Mouse (Mus musculus) CH12.LX (cell line): ENCODE data around the gene Adra2c. TPM values are rescaled to one million over a fixed set of nuclear protein-coding genes. Genes with fewer than 3 reads are reported as not detected.

Experiments used
- DNase-seq: peaks from one replicate; pipeline ENCODE4 v3.0.0-alpha.2; 2013; ENCODE audit errors: extremely low read depth
- H3K27ac ChIP-seq: 2 replicates; pipeline ENCODE4 v1.5.1; 2012; ENCODE audit warnings: low read depth, mild to moderate bottlenecking, control low read depth, moderate library complexity; ENCODE audit not compliant: insufficient read depth
- H3K27me3 ChIP-seq: replicated peaks from 2 replicates; pipeline ENCODE3; 2012; ENCODE audit warnings: inconsistent platforms
- H3K36me3 ChIP-seq, 2 experiments: replicated peaks in 1 of 2; 2 replicates each; pipeline versions ENCODE3 to v1.6.1; 2012; ENCODE audit warnings: inconsistent platforms in 1 of 2, low read length in 1 of 2, mild to moderate bottlenecking in 1 of 2, mixed read lengths in 1 of 2, moderate library complexity in 1 of 2; ENCODE audit not compliant: control insufficient read depth in 1 of 2, insufficient read depth in 1 of 2
- H3K4me1 ChIP-seq, 2 experiments: 2 replicates each; pipeline ENCODE4 v1.6.1; 2012; ENCODE audit warnings: inconsistent platforms in 1 of 2, moderate library complexity in 1 of 2; ENCODE audit not compliant: insufficient read depth in 2 of 2, control insufficient read depth in 1 of 2
- H3K4me2 ChIP-seq: 2 replicates; pipeline ENCODE4 v1.6.1; 2012; ENCODE audit warnings: low read depth, mild to moderate bottlenecking, control low read depth; ENCODE audit not compliant: poor library complexity, insufficient read depth, severe bottlenecking
- H3K4me3 ChIP-seq, 3 experiments: fragments of 150-350 bp in 1 of 3; sonication (generic) in 1 of 3; replicated peaks in 1 of 3; 2 replicates each; pipeline versions ENCODE3 to v1.5.1; 2011 to 2012; ENCODE audit warnings: low read depth in 2 of 3, low read length in 2 of 3, mild to moderate bottlenecking in 2 of 3, moderate library complexity in 2 of 3, control low read depth in 1 of 3, improper control_type of control experiment in 1 of 3, inconsistent platforms in 1 of 3, mixed read lengths in 1 of 3; ENCODE audit not compliant: poor library complexity in 1 of 3
- H3K79me2 ChIP-seq: replicated peaks from 2 replicates; pipeline ENCODE4 v1.6.1; 2012; ENCODE audit warnings: mild to moderate bottlenecking, moderate library complexity; ENCODE audit not compliant: control insufficient read depth, poor library complexity, insufficient read depth, severe bottlenecking; ENCODE audit errors: extremely low read depth
- H3K9ac ChIP-seq: 2 replicates; pipeline ENCODE4 v1.6.1; 2012; ENCODE audit warnings: low read depth, mild to moderate bottlenecking, control low read depth, moderate library complexity; ENCODE audit not compliant: insufficient read depth
- H3K9me3 ChIP-seq: replicated peaks from 2 replicates; pipeline ENCODE3; 2012; ENCODE audit warnings: low read length, inconsistent platforms, mixed read lengths
- CHD1 ChIP-seq: IDR thresholded peaks from 2 replicates; pipeline ENCODE4 v1.6.1; 2012; ENCODE audit warnings: low read depth, low read length, improper control_type of control experiment, inconsistent platforms
- CHD2 ChIP-seq: IDR thresholded peaks from 2 replicates; pipeline ENCODE4 v1.6.1; 2011; ENCODE audit warnings: low read length, improper control_type of control experiment
- CTCF ChIP-seq, 2 experiments: IDR thresholded peaks in 1 of 2; conservative IDR thresholded peaks in 1 of 2; 2 replicates each; pipeline ENCODE4 v1.5.1; 2011 to 2012; ENCODE audit warnings: low read depth in 2 of 2, low read length in 2 of 2, improper control_type of control experiment in 1 of 2, inconsistent platforms in 1 of 2, mild to moderate bottlenecking in 1 of 2, moderate library complexity in 1 of 2
- E2F4 ChIP-seq: IDR thresholded peaks from 2 replicates; pipeline ENCODE4 v1.6.1; 2011; ENCODE audit warnings: low read depth, low read length, improper control_type of control experiment; ENCODE audit not compliant: insufficient replicate concordance
- EP300 ChIP-seq: IDR thresholded peaks from 2 replicates; pipeline ENCODE4 v1.6.1; 2011; ENCODE audit warnings: low read length, improper control_type of control experiment
- GABPA ChIP-seq: IDR thresholded peaks from 2 replicates; pipeline ENCODE4 v1.6.1; 2012; ENCODE audit warnings: low read depth, low read length, improper control_type of control experiment, inconsistent platforms; ENCODE audit not compliant: insufficient replicate concordance
- IRF4 ChIP-seq: IDR thresholded peaks from 2 replicates; pipeline ENCODE4 v1.6.1; 2014; ENCODE audit warnings: low read depth, mild to moderate bottlenecking, inconsistent platforms, low read length, improper control_type of control experiment
- KAT2A ChIP-seq: IDR thresholded peaks from 2 replicates; pipeline ENCODE4 v1.6.1; 2012; ENCODE audit warnings: low read length, improper control_type of control experiment, inconsistent platforms; ENCODE audit not compliant: insufficient replicate concordance
- MAFK ChIP-seq: IDR thresholded peaks from 2 replicates; pipeline ENCODE4 v1.6.1; 2011; ENCODE audit warnings: low read length, improper control_type of control experiment; ENCODE audit not compliant: insufficient replicate concordance
- MAZ ChIP-seq: IDR thresholded peaks from 2 replicates; pipeline ENCODE4 v1.6.1; 2012; ENCODE audit warnings: low read depth, mild to moderate bottlenecking, inconsistent platforms, low read length, improper control_type of control experiment, moderate library complexity
- NRF1 ChIP-seq: IDR thresholded peaks from 2 replicates; pipeline ENCODE4 v1.6.1; 2014; ENCODE audit warnings: low read depth, mild to moderate bottlenecking, inconsistent platforms, low read length, improper control_type of control experiment, moderate library complexity
- POLR2A ChIP-seq: IDR thresholded peaks from 2 replicates; pipeline ENCODE4 v1.6.1; 2011; ENCODE audit warnings: low read depth, mild to moderate bottlenecking, improper control_type of control experiment, low read length
- POLR2AphosphoS2 ChIP-seq: IDR thresholded peaks from 2 replicates; pipeline ENCODE4 v1.6.1; 2011; ENCODE audit warnings: low read depth, low read length, improper control_type of control experiment
- RCOR1 ChIP-seq: conservative IDR thresholded peaks from 2 replicates; pipeline ENCODE4 v1.6.1; 2012; ENCODE audit warnings: low read depth, mild to moderate bottlenecking, inconsistent platforms, low read length, improper control_type of control experiment
- USF1 ChIP-seq: IDR thresholded peaks from 2 replicates; pipeline ENCODE4 v1.6.1; 2014; ENCODE audit warnings: low read depth, mild to moderate bottlenecking, inconsistent platforms, low read length, improper control_type of control experiment
- USF2 ChIP-seq: conservative IDR thresholded peaks from 2 replicates; pipeline ENCODE4 v1.6.1; 2011; ENCODE audit warnings: low read depth, low read length, improper control_type of control experiment
- ZMIZ1 ChIP-seq: IDR thresholded peaks from 2 replicates; pipeline ENCODE4 v1.6.1; 2012; ENCODE audit warnings: low read depth, mild to moderate bottlenecking, inconsistent platforms, low read length, improper control_type of control experiment
- dilution Hi-C: fragments of 300-500 bp; cut with MboI; formaldehyde crosslinking; loops from 2 replicates; pipeline ENCODE4 v1.14.3; 2020; ENCODE audit warnings: low sequenced_read_pairs; ENCODE audit not compliant: extremely low pct_unique_long_range_greater_than_20kb, extremely low pct_ligation_motif_present
- in situ Hi-C: fragments of 300-500 bp; cut with MboI; formaldehyde crosslinking; loops from 3 replicates; pipeline ENCODE4 v1.14.3; 2019; ENCODE audit warnings: low sequenced_read_pairs, low pct_ligation_motif_present, low pct_unique_long_range_greater_than_20kb, mixed read lengths
- polyA plus RNA-seq: library from polyadenylated mRNA; unstranded; fragments of >175 nt; gene quantifications from 2 replicates; pipeline ENCODE4 v1.2.1, GENCODE M21; 2012; ENCODE audit warnings: low read depth; ENCODE audit not compliant: insufficient read length
- total RNA-seq, 2 experiments: library from RNA; depleted of rRNA; stranded (reverse); fragments of 300-350 nt in 1 of 2; fragments of >200 nt in 1 of 2; gene quantifications; 2 replicates each; pipeline ENCODE4 v1.2.3; 2012 to 2014

Gene Adra2c
- total and polyA plus RNA-seq, 3 experiments, result not detected

GRCm38 (mm10) chr5:35279696-35280001 is 1.5 kb downstream of the Adra2c start:
- Histone ChIP-seq H3K4me1 (no peaks in the 10 kb centered on the region), H3K9me3 (peaks cover 23% of the 10 kb centered on the region), H3K27me3 (peaks cover 44% of the 10 kb centered on the region), H3K27ac (no peak overlapping the region), H3K4me2 (no peak overlapping the region), H3K79me2 (no peaks in the 10 kb centered on the region), H3K4me3 (no peak overlapping the region), H3K36me3 (no peaks in the 10 kb centered on the region), H3K9ac (no peak overlapping the region)
- no peak for TF ChIP-seq USF2
- no peak for TF ChIP-seq CHD1
- no peak for TF ChIP-seq GABPA
- no peak for TF ChIP-seq MAZ
- no peak for TF ChIP-seq NRF1
- no peak for TF ChIP-seq USF1
- no peak for TF ChIP-seq POLR2AphosphoS2
- no peak for TF ChIP-seq POLR2A
- no peak for TF ChIP-seq KAT2A
- TF ChIP-seq RCOR1, result no peak
- no peak for TF ChIP-seq IRF4
- TF ChIP-seq MAFK, result no peak
- TF ChIP-seq ZMIZ1, result no peak
- no peak for TF ChIP-seq CHD2
- no peak for TF ChIP-seq E2F4
- in situ Hi-C loops, result no loop called here
- dilution Hi-C loops, result no loop called here
- no peak for DNase-seq

- DNase-seq, result no peak
- no peak overlapping the region for H3K4me3 ChIP-seq
- H3K9ac ChIP-seq, result no peak overlapping the region
- peaks cover 47% of the 10 kb centered on the region for H3K27me3 ChIP-seq
- H3K79me2 ChIP-seq, result no peaks in the 10 kb centered on the region
- no peak overlapping the region for H3K4me2 ChIP-seq
- peaks cover 23% of the 10 kb centered on the region for H3K9me3 ChIP-seq
- H3K36me3 ChIP-seq, result no peaks in the 10 kb centered on the region
- dilution Hi-C loops, result no loop called here
- H3K4me1 ChIP-seq, result no peaks in the 10 kb centered on the region
- in situ Hi-C loops, result no loop called here
- no peak overlapping the region for H3K27ac ChIP-seq
- TF ChIP-seq KAT2A (no peak), CTCF (conservative IDR thresholded peaks at IDR 0.05 in 1 of 2, IDR thresholded peaks at IDR 0.05 in 1 of 2; ENCODE audit: low read depth in 2 of 2, low read length in 2 of 2) (no peak), NRF1 (no peak), EP300 (no peak), MAFK (no peak)
These were observed 2.1 kb downstream of the Adra2c start for GRCm38 (mm10) chr5:35280002-35280782.
